Mouse (Mus musculus) forebrain, postnatal 0 days (tissue): ENCODE results near the gene Serpina3j. TPM values are rescaled to one million over a fixed set of nuclear protein-coding genes. Genes with fewer than 3 reads are reported as not detected.
"Not testable (repeated sequence)": the region's sequence is repeated elsewhere in the genome, so short reads cannot be mapped to it uniquely, and the experiment has no call there.

Experiments used
- ATAC-seq: fragments of 200-750 bp; cut with Nextera tagmentation; 2 replicates; pipeline ENCODE4 v1.8.0; 2017; ENCODE audit warnings: mild to moderate bottlenecking, moderate library complexity
- DNase-seq: peaks from one replicate; pipeline ENCODE4 v3.0.0-alpha.2; 2015
- H3K27ac ChIP-seq: fragments of 300-500 bp; sonication (generic); 2 replicates; pipeline ENCODE4 v1.5.1; 2014; ENCODE audit warnings: low read depth, mild to moderate bottlenecking, antibody characterized with exemption, low read length, moderate library complexity, mixed read lengths
- H3K27me3 ChIP-seq: fragments of 300-500 bp; sonication (generic); 2 replicates; pipeline ENCODE4 v1.6.1; 2014; ENCODE audit warnings: mild to moderate bottlenecking, low read length, mixed read lengths; ENCODE audit not compliant: insufficient read depth
- H3K36me3 ChIP-seq: fragments of 300-500 bp; sonication (generic); 2 replicates; pipeline ENCODE4 v1.6.1; 2014; ENCODE audit warnings: mild to moderate bottlenecking, moderate library complexity; ENCODE audit not compliant: insufficient read depth
- H3K4me1 ChIP-seq: fragments of 300-500 bp; sonication (generic); 2 replicates; pipeline ENCODE4 v1.6.1; 2014; ENCODE audit warnings: antibody characterized with exemption; ENCODE audit not compliant: insufficient read depth
- H3K4me2 ChIP-seq: fragments of 300-500 bp; sonication (generic); 2 replicates; pipeline ENCODE4 v1.6.1; 2014; ENCODE audit warnings: low read depth, mild to moderate bottlenecking, moderate library complexity
- H3K4me3 ChIP-seq: fragments of 300-500 bp; sonication (generic); 2 replicates; pipeline ENCODE4 v1.5.1; 2014; ENCODE audit warnings: low read depth, low read length, mixed read lengths
- H3K9ac ChIP-seq: fragments of 300-500 bp; sonication (generic); 2 replicates; pipeline ENCODE4 v1.6.1; 2014; ENCODE audit warnings: mild to moderate bottlenecking
- H3K9me3 ChIP-seq: fragments of 300-500 bp; sonication (generic); 2 replicates; pipeline ENCODE4 v1.6.1; 2016; ENCODE audit warnings: low read length
- CTCF ChIP-seq: sonication (generic); IDR thresholded peaks from 2 replicates; pipeline ENCODE4 v1.5.1; 2016; ENCODE audit warnings: antibody characterized with exemption, control low read depth, low read depth
- WGBS: fragments of 180-500 bp; shearing (Covaris S2); extraction: QIAGEN DNeasy Blood & Tissue Kit; methylation state at CpG from one replicate; pipeline ENCODE4 v1.1.7; 2014; 5-methylcytosine and 5-hydroxymethylcytosine counted together
- polyA plus RNA-seq: library from polyadenylated mRNA; unstranded; fragments of >200 nt; fragmentation: Nextera tagmentation; extraction: Ambion mirVana; gene quantifications from 2 replicates; pipeline ENCODE4 v1.2.1, GENCODE M21; 2015
- total RNA-seq: library from RNA; depleted of rRNA; stranded (reverse); fragments of >200 nt; gene quantifications from 2 replicates; pipeline ENCODE4 v1.2.3, GENCODE M21; 2014; rRNA removed

Serpina3j gene
- total and polyA plus RNA-seq, 2 experiments from 2014 or later, result not detected

- no peak for TF ChIP-seq CTCF
- ATAC-seq (no peak), DNase-seq (no peak)
- Histone ChIP-seq H3K9me3 (no peaks in the 10 kb centered on the region), H3K9ac (no peak overlapping the region), H3K4me3 (no peak overlapping the region), H3K27ac (no peak overlapping the region), H3K4me1 (no peaks in the 10 kb centered on the region), H3K27me3 (no peaks in the 10 kb centered on the region), H3K36me3 (no peaks in the 10 kb centered on the region), H3K4me2 (no peak overlapping the region)
- 92% methylated on average over 2 of the region's 2 CpGs for WGBS
These were observed 30.8 kb downstream of the Serpina3j start for GRCm38 (mm10) chr12:104345181-104345580.

GRCm38 (mm10) chr12:104345707-104346106, 31.4 kb downstream of the Serpina3j start:
- H3K4me2 ChIP-seq, result no peak overlapping the region
- ATAC-seq (no peak), DNase-seq (no peak)
- no peaks in the 10 kb centered on the region for H3K27me3 ChIP-seq
- no peak for TF ChIP-seq CTCF
- H3K27ac ChIP-seq, result no peak overlapping the region
- no peak overlapping the region for H3K4me3 ChIP-seq
- no peak overlapping the region for H3K9ac ChIP-seq
- H3K9me3 ChIP-seq, result no peaks in the 10 kb centered on the region
- no peaks in the 10 kb centered on the region for H3K36me3 ChIP-seq
- no peaks in the 10 kb centered on the region for H3K4me1 ChIP-seq

- no peak overlapping the region for H3K27ac ChIP-seq
- no peaks in the 10 kb centered on the region for H3K36me3 ChIP-seq
- no peak for TF ChIP-seq CTCF
- ATAC-seq (no peak), DNase-seq (no peak)
- H3K4me2 ChIP-seq, result no peak overlapping the region
- H3K4me1 ChIP-seq, result no peaks in the 10 kb centered on the region
- no peaks in the 10 kb centered on the region for H3K27me3 ChIP-seq
- H3K9ac ChIP-seq, result no peak overlapping the region
- H3K4me3 ChIP-seq, result no peak overlapping the region
- WGBS, result 90% methylated on average over 2 of the region's 2 CpGs
- no peaks in the 10 kb centered on the region for H3K9me3 ChIP-seq
These were observed 32.7 kb downstream of the Serpina3j start for GRCm38 (mm10) chr12:104347091-104347490.

- not testable (repeated sequence) for H3K27me3 ChIP-seq, H3K27ac ChIP-seq, H3K4me1 ChIP-seq, H3K9me3 ChIP-seq, H3K4me3 ChIP-seq, H3K4me2 ChIP-seq, H3K36me3 ChIP-seq, H3K9ac ChIP-seq
- peak; percentile 61 for TF ChIP-seq CTCF
- WGBS, result 33% methylated on average over 3 of the region's 3 CpGs
- DNase-seq (peak; percentile 15), ATAC-seq (peak; percentile 32; the same call in 1 of the 2 replicates)
These were observed 37.5 kb downstream of the Serpina3j start for GRCm38 (mm10) chr12:104351812-104352211.

GRCm38 (mm10) chr12:104356006-104356405, 41.7 kb downstream of the Serpina3j start:
- no peak for DNase-seq
- no peak overlapping the region for H3K9ac ChIP-seq
- no peaks in the 10 kb centered on the region for H3K9me3 ChIP-seq
- no peak overlapping the region for H3K4me3 ChIP-seq
- no peak for TF ChIP-seq CTCF
- H3K27me3 ChIP-seq, result no peaks in the 10 kb centered on the region
- H3K4me1 ChIP-seq, result no peaks in the 10 kb centered on the region
- WGBS, result 89% methylated on average over 3 of the region's 3 CpGs
- H3K27ac ChIP-seq, result no peak overlapping the region
- no peaks in the 10 kb centered on the region for H3K36me3 ChIP-seq
- no peak for ATAC-seq
- no peak overlapping the region for H3K4me2 ChIP-seq

- 87% methylated on average over 3 of the region's 3 CpGs for WGBS
These were observed 55.6 kb downstream of the Serpina3j start for GRCm38 (mm10) chr12:104369986-104370385.

More at GRCm38 (mm10) chr12:104369986-104370385, 55.6 kb downstream of the Serpina3j start:
- H3K27ac ChIP-seq, result no peak overlapping the region
- H3K36me3 ChIP-seq, result no peaks in the 10 kb centered on the region
- DNase-seq (no peak), ATAC-seq (no peak)
- H3K4me1 ChIP-seq, result no peaks in the 10 kb centered on the region
- H3K9me3 ChIP-seq, result no peaks in the 10 kb centered on the region
- H3K9ac ChIP-seq, result no peak overlapping the region
- H3K4me2 ChIP-seq, result no peak overlapping the region
- no peak for TF ChIP-seq CTCF
- no peak overlapping the region for H3K4me3 ChIP-seq
- H3K27me3 ChIP-seq, result no peaks in the 10 kb centered on the region

Other genes starting within 250 kb of the Serpina3j start
- not detected in 2 replicates for gene Serpina5, start 213.4 kb upstream of the Serpina3j start, total RNA-seq
- gene Serpina5, start 213.4 kb upstream of the Serpina3j start, polyA plus RNA-seq, result not detected in 2 replicates
- gene Serpina3a, start 201.8 kb upstream of the Serpina3j start, total RNA-seq, result not detected in 2 replicates
- not detected in 2 replicates for gene Serpina3a, start 201.8 kb upstream of the Serpina3j start, polyA plus RNA-seq
- 0.08 TPM in 1 of 2 replicates, not detected in the other for gene Serpina3b, start 186.6 kb upstream of the Serpina3j start, total RNA-seq
- not detected in 2 replicates for gene Serpina3b, start 186.6 kb upstream of the Serpina3j start, polyA plus RNA-seq
- gene Serpina3c, start 160.7 kb upstream of the Serpina3j start, total RNA-seq, result not detected in 2 replicates
- gene Serpina3c, start 160.7 kb upstream of the Serpina3j start, polyA plus RNA-seq, result not detected in 2 replicates
- 0.23 TPM in 1 of 2 replicates, not detected in the other for gene Serpina3f, start 100.0 kb upstream of the Serpina3j start, total RNA-seq
- 0.09 and 0.12 TPM in 2 replicates for gene Serpina3f, start 100.0 kb upstream of the Serpina3j start, polyA plus RNA-seq
- 0.15 and 0.43 TPM in 2 replicates for gene Serpina3g, start 78.3 kb upstream of the Serpina3j start, total RNA-seq
- 0.47 and 0.48 TPM in 2 replicates for gene Serpina3g, start 78.3 kb upstream of the Serpina3j start, polyA plus RNA-seq
- 0.10 TPM in 1 of 2 replicates, not detected in the other for gene Serpina3i, start 51.4 kb upstream of the Serpina3j start, total RNA-seq
- not detected in 2 replicates for gene Serpina3i, start 51.4 kb upstream of the Serpina3j start, polyA plus RNA-seq
- not detected in 2 replicates for gene Serpina3k, start 23.9 kb downstream of the Serpina3j start, total RNA-seq
- gene Serpina3k, start 23.9 kb downstream of the Serpina3j start, polyA plus RNA-seq, result not detected in 2 replicates
- not detected in 2 replicates for gene Serpina3m, start 23.9 kb downstream of the Serpina3j start, total RNA-seq
- gene Serpina3m, start 23.9 kb downstream of the Serpina3j start, polyA plus RNA-seq, result not detected in 2 replicates
- 3.8 and 4.2 TPM in 2 replicates for gene Serpina3n, start 92.2 kb downstream of the Serpina3j start, total RNA-seq
- 1.6 and 3.3 TPM in 2 replicates for gene Serpina3n, start 92.2 kb downstream of the Serpina3j start, polyA plus RNA-seq
- 1.5 TPM in 1 of 2 replicates, not detected in the other for gene Gsc, start 158.8 kb downstream of the Serpina3j start, total RNA-seq
- 0.11 TPM in 1 of 2 replicates, not detected in the other for gene Gsc, start 158.8 kb downstream of the Serpina3j start, polyA plus RNA-seq